Mouse (Mus musculus) megakaryocyte-erythroid progenitor cell, adult 5-6 weeks (primary cell): Measurements from ENCODE around the gene Abo. TPM values are rescaled to one million over a fixed set of nuclear protein-coding genes. Genes with fewer than 3 reads are reported as not detected.
"Not testable (repeated sequence)": the region's sequence is repeated elsewhere in the genome, so short reads cannot be mapped to it uniquely, and the experiment has no call there.

Source experiments
- ATAC-seq: replicated peaks from 2 replicates; pipeline ENCODE4 v1.8.0; 2016; ENCODE audit warnings: mild to moderate bottlenecking, inconsistent platforms; ENCODE audit not compliant: severe bottlenecking, poor library complexity, low FRiP score, low TSS enrichment
- total RNA-seq, 2 experiments: library from RNA; stranded (forward) in 1 of 2; stranded (reverse) in 1 of 2; fragments of 200-1000, 215-1000 nt in 1 of 2; fragments of >200 nt in 1 of 2; fragmentation: Nextera tagmentation in 1 of 2; gene quantifications; 2 replicates each; pipeline ENCODE4 v1.2.3; 2014 to 2017

Abo gene
- total RNA-seq, 2 experiments from 2014 or later: not detected

DNA sequence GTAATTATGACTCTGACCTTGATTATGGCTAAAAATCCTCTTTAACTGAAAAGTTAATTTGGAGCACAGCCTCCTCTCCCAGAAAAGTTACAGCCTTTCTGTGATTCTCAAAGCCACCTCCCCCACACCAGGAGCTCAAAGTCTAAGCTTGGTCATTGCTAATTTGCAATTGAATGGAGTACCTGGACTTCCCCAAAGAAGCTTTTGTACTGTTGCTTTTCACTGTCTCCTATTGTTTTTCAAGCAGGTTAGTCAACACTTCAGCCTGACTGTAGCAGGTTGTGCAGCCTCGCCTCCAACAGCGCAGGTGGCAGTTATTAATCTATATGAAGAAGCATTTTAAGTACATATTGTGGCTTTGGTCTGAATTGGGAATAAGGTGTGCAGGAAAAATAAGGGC lies 20.8 kb upstream of the Abo start:
- not testable (repeated sequence) for ATAC-seq

DNA sequence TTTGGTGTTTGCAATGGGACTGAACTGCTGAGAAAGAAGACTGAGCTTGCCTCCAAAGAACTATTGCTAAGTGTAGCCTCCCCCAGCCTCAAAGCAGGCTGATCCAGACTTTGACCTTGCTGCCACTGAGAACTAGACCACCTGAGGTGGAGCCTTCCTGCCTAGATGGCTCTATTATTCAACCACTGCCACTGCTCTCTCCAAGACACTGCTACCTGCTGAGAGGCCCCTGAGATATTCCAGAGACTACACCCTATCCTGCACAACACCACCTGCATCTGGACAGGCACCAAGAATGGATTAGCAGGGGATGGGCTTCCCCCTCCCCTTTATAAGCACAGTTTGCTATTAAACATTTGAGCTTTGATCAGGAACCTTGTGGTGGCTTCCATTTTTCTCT lies 13.8 kb upstream of the Abo start:
- ATAC-seq: no peak

DNA sequence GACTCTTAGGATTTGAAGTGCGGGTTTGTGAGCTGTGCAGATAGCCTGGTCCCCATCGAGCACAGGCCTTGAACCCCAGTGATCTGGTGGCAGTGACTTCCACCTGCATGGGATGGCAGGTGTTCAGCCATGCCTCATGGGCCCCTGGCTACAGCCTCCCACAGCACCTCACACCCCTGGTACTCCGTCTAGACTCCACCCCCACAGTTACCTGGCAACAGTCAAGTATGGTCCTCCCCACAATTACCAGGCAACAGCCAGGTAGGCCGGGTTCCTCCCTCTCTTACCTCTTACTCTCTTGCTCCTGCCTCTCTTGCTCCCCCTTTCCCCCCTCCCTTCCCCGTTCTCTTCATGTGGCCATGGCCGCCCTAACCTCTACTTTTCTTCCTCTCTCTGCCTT lies 5.9 kb upstream of the Abo start:
- ATAC-seq: no peak

DNA sequence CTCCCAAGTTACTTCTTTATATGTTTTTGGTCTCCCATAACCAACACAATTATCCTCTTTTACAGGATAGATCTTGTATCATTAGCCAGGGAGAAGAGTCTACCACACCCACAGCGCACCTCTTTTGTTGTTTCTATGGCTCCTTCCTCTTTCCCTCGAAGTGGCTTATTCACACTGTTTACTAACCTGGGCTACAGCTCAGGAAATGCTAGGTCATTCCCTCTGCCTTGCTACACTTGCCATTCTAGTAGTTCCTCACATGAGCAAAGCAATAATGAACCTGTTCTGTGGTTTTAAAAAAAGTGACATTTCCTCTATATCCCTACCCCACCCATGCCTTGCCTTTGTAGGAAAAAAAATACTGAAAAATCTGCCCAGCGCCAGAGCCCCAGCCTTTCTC lies 1.9 kb downstream of the Abo start:
- no peak for ATAC-seq

DNA sequence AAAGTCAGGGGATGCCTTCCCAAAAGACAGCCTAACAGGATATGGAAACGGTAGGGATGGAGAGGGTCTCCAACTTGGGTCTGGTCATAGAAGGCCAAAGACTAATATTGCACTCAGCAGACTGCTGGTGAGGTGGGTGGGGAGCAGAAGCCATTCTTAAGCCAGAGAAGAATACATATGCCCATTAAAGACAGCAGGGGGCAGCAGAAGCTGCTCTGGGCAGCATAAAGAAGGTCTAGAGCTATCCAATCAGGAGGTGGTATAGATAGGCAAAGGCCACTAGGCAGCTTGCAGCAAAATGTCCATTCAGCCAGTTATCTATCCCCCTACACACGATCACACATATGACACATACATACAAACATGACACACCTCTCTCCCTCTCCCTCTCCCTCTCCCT lies 17.1 kb downstream of the Abo start:
- ATAC-seq: peak; percentile 87

DNA sequence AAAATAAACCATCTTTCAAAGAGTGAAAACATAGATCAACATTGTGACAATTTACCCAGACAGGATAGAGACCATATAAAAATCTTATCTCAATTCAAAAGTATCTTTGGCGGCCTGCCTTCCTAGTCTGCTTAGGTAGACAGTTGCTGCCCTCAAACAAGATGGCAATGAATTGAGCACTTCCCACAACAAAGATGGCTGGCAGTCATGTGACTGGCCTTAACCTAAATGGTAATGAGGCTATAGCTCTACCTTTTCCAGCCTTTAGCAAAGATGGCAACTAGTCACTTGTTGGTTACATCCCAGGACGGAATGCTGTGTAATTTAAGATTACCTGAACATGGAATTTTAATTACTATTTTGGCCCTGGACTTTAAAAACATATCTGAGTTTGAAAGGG lies 32.3 kb downstream of the Abo start:
- no peak for ATAC-seq

DNA sequence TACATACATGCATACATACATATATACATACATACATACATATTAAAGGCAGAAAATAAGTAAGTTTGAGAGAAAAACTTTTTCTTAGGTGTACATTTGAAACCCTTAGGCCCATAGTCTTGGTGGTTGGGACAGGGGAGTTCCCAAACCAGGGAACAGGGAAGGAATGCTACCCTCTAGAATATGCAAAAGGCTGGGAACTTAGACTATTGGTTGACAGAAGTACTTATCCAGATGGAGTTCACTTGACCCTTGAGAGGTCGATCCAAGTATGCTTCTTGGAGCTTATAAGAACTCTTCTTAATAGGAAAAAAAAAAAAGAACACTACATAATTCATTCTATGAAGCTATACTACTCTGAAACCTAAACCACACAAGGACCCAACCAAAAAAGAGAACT lies 36.7 kb downstream of the Abo start:
- ATAC-seq: no peak

DNA sequence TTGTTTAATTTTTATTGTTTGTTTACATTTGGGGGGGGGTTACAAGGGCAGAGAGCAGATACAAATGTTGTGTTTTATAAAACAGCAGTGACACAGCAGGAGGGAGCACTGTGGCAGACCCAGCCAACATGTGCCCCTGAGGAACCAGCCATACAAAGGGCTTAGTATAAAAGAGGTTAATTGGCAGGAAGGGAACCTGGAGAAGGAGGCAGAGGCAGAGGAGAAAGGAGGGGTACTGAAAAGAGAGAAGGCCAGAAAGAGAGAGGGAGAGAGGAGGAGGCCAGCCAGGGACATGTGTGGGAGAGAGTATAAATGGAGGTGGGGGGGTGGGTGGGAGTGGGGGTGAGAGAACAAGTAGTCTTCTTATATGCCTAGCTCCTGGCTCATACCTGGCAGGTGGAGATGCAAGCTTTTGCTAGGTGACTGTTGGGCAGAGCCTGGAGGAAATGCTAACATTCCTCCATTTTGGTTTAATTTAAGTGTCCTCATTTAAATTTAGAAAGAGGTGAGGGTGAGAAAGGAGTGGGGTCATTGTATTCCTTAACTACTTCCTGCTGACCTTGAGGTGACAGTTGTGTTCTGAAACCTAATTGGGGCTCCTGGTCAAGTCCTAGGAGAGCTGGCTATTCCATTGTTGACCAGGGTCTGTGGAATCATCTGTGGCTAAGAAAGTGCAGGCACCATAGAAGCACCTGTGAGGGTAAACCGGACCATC lies 37.4 kb downstream of the Abo start:
- no peak for ATAC-seq

Other genes starting within 250 kb of the Abo start
- 5.7 and 7.7 TPM in 2 replicates for gene Fam69b, start 236.5 kb downstream of the Abo start, total RNA-seq (2014; fragmentation: Nextera tagmentation)
- 6.8 and 8.0 TPM in 2 replicates for gene Fam69b, start 236.5 kb downstream of the Abo start, total RNA-seq (2017)
- not detected in 2 replicates for gene Lcn4, start 193.7 kb downstream of the Abo start, total RNA-seq (2014; fragmentation: Nextera tagmentation)
- gene Lcn4, start 193.7 kb downstream of the Abo start, total RNA-seq (2017): not detected in 2 replicates
- 36.2 and 43.7 TPM in 2 replicates for gene Surf6, start 37.9 kb upstream of the Abo start, total RNA-seq (2014; fragmentation: Nextera tagmentation)
- 51.1 and 74.0 TPM in 2 replicates for gene Surf6, start 37.9 kb upstream of the Abo start, total RNA-seq (2017)
- 24.7 and 37.6 TPM in 2 replicates for gene Med22, start 45.7 kb upstream of the Abo start, total RNA-seq (2014; fragmentation: Nextera tagmentation)
- gene Med22, start 45.7 kb upstream of the Abo start, total RNA-seq (2017): 14.4 and 20.2 TPM in 2 replicates
- 2,329 and 2,826 TPM in 2 replicates for gene Rpl7a, start 45.8 kb upstream of the Abo start, total RNA-seq (2014; fragmentation: Nextera tagmentation)
- gene Rpl7a, start 45.8 kb upstream of the Abo start, total RNA-seq (2017): 2,192 and 2,459 TPM in 2 replicates
- 68.8 and 80.3 TPM in 2 replicates for gene Surf2, start 51.4 kb upstream of the Abo start, total RNA-seq (2014; fragmentation: Nextera tagmentation)
- gene Surf2, start 51.4 kb upstream of the Abo start, total RNA-seq (2017): 118 and 146 TPM in 2 replicates
- 50.5 and 58.4 TPM in 2 replicates for gene Surf1, start 51.6 kb upstream of the Abo start, total RNA-seq (2014; fragmentation: Nextera tagmentation)
- 38.0 and 41.7 TPM in 2 replicates for gene Surf1, start 51.6 kb upstream of the Abo start, total RNA-seq (2017)
- gene Surf4, start 68.9 kb upstream of the Abo start, total RNA-seq (2014; fragmentation: Nextera tagmentation): 59.8 and 76.8 TPM in 2 replicates
- gene Surf4, start 68.9 kb upstream of the Abo start, total RNA-seq (2017): 34.1 and 52.4 TPM in 2 replicates
- gene Stkld1, start 69.1 kb upstream of the Abo start, total RNA-seq (2014; fragmentation: Nextera tagmentation): not detected in 2 replicates
- not detected in 2 replicates for gene Stkld1, start 69.1 kb upstream of the Abo start, total RNA-seq (2017)
- gene Rexo4, start 99.4 kb upstream of the Abo start, total RNA-seq (2014; fragmentation: Nextera tagmentation): 56.8 and 61.2 TPM in 2 replicates
- gene Rexo4, start 99.4 kb upstream of the Abo start, total RNA-seq (2017): 95.7 and 109 TPM in 2 replicates
- 2.3 TPM in 1 of 2 replicates, not detected in the other for gene Adamts13, start 108.4 kb upstream of the Abo start, total RNA-seq (2014; fragmentation: Nextera tagmentation)
- not detected in 2 replicates for gene Adamts13, start 108.4 kb upstream of the Abo start, total RNA-seq (2017)
- 28.2 and 29.2 TPM in 2 replicates for gene Cacfd1, start 144.9 kb upstream of the Abo start, total RNA-seq (2014; fragmentation: Nextera tagmentation)
- 5.5 and 14.6 TPM in 2 replicates for gene Cacfd1, start 144.9 kb upstream of the Abo start, total RNA-seq (2017)
- 0.62 TPM in 1 of 2 replicates, not detected in the other for gene Slc2a6, start 163.0 kb upstream of the Abo start, total RNA-seq (2014; fragmentation: Nextera tagmentation)
- gene Slc2a6, start 163.0 kb upstream of the Abo start, total RNA-seq (2017): 0.05 and 1.0 TPM in 2 replicates
- not detected in 2 replicates for gene Mymk, start 207.2 kb upstream of the Abo start, total RNA-seq (2014; fragmentation: Nextera tagmentation)
- gene Mymk, start 207.2 kb upstream of the Abo start, total RNA-seq (2017): not detected in 2 replicates
- gene Adamtsl2, start 214.4 kb upstream of the Abo start, total RNA-seq (2014; fragmentation: Nextera tagmentation): 1.2 TPM in 1 of 2 replicates, not detected in the other
- not detected in 2 replicates for gene Adamtsl2, start 214.4 kb upstream of the Abo start, total RNA-seq (2017)